Mouse (Mus musculus) embryonic facial prominence, embryonic 10.5 days (tissue): Measurements from ENCODE around the gene Cipc. TPM values are rescaled to one million over a fixed set of nuclear protein-coding genes. Genes with fewer than 3 reads are reported as not detected.

Source experiments
- DNase-seq: peaks from one replicate; pipeline ENCODE4 v3.0.0-alpha.2; 2017; ENCODE audit warnings: low spot score
- H3K27ac ChIP-seq: fragments of 300-500 bp; sonication (generic); replicated peaks from 2 replicates; pipeline ENCODE4 v1.5.1; 2016; ENCODE audit warnings: mild to moderate bottlenecking
- H3K27me3 ChIP-seq: fragments of 300-500 bp; sonication (generic); replicated peaks from 2 replicates; pipeline ENCODE4 v1.6.1; 2016; ENCODE audit warnings: low read depth, mild to moderate bottlenecking; ENCODE audit not compliant: poor library complexity, severe bottlenecking
- H3K36me3 ChIP-seq: fragments of 300-500 bp; sonication (generic); replicated peaks from 2 replicates; pipeline ENCODE4 v1.6.1; 2016; ENCODE audit warnings: mild to moderate bottlenecking, moderate library complexity
- H3K4me1 ChIP-seq: fragments of 300-500 bp; sonication (generic); 2 replicates; pipeline ENCODE4 v1.6.1; 2016
- H3K4me3 ChIP-seq: fragments of 300-500 bp; sonication (generic); 2 replicates; pipeline ENCODE4 v1.5.1; 2016; ENCODE audit warnings: mild to moderate bottlenecking, moderate library complexity
- H3K9me3 ChIP-seq: fragments of 300-500 bp; sonication (generic); 2 replicates; pipeline ENCODE4 v1.6.1; 2016; ENCODE audit warnings: mild to moderate bottlenecking
- WGBS: fragments of 180-500 bp; shearing (Covaris S2); methylation state at CpG from one replicate; pipeline ENCODE4 v1.1.7; 2016; 5-methylcytosine and 5-hydroxymethylcytosine counted together
- polyA plus RNA-seq: library from polyadenylated mRNA; unstranded; fragments of >200 nt; fragmentation: Nextera tagmentation; extraction: Ambion mirVana; gene quantifications from 2 replicates; pipeline ENCODE4 v1.2.1, GENCODE M21; 2016

The Cipc gene
- 35.1 and 37.1 TPM in 2 replicates for polyA plus RNA-seq

DNA sequence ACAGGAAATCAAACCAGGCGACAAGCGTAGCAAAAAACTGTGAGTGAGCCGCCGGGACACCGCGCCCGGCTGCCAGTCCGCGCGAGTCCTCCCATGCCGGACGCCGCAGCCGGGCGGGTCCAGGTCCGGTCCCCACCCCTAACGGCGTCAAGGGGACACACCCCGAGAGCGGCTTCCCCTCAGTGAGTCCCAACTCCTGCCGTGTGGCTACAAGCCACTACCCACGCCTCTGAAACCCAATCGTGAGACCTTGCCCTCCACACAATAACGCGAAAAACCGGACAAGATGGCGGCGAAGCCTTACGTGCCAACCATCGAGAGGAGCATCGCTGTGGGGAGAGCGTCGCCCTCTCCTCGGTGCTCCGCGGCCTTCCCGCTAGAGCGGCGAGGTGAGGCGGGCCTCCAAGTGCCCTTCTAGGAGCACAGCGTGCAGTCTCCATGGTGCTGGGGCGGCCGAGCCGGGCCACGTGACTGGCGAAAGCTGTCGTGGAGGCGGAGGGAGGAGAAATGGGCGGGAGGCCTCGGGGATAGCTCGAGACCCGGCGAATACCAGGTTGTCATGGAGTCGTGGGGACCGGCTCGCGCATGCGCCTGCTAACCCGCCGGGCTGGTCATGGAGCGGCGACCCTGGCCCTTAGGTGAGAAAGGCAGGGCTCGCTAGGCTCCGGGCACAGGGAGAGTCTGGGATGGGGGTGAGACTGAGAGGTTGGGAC lies at the start of gene Cipc:
Gene Cipc, plus strand, starts transcription at position 182 of the 713 bp plus-strand sequence.
- H3K27me3 ChIP-seq: no peaks in the 10 kb centered on the region
- H3K36me3 ChIP-seq: peaks cover 9% of the 10 kb centered on the region; the same call in 1 of the 2 replicates
- no peaks in the 10 kb centered on the region for H3K9me3 ChIP-seq
- DNase-seq: peak; percentile 100
- H3K4me1 ChIP-seq: peaks cover 44% of the 10 kb centered on the region
- H3K27ac ChIP-seq: peak within 1 kb of the TSS; percentile 99
- WGBS: under 1% methylated on average over 64 of the region's 64 CpGs
- peak within 1 kb of the TSS; percentile 81 for H3K4me3 ChIP-seq

DNA sequence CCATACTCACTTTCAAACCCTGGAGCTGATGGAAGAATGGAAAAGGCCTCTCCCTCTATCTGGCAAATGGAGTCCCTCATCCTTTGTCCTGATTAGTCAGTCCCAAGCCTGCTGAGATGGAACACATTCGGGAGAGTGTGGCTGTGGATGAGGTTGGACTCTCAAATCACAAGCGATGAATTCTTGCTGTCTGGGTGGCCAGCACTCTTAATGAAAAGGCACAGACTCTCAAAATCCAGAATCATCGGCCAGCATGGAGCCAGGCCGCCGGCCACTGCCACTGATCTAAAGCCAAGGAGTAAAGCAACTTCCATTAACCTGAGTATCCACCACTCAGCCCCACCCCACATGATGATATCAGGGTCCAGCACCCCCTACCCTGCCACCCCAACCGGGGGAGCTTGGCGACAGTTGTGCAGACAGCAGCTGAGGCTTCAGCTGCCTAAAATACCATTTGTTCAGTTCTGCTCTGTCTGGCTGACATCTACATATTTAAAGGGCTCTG lies 49.0 kb upstream of the Cipc start:
- WGBS: 59% methylated on average over 7 of the region's 7 CpGs

DNA sequence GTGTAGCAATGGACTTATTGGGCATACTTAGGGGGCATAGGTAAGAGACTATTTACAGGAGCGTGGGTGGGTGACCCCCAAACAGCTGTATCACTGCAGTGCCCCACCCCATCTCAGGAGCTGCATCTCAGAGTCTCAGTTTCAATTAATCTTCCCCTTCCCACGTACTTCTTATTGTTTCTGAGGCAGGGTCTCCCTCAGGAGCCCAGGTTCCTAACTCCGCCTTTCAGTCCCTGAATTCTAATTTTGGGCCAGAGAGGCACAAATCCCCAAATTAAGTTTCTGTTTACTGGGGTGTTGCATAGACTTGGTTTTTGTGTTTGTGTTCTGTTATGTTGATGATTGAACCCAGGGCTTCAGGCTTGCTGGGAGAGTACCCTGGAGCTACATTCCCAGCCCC lies 48.4 kb upstream of the Cipc start:
- H3K36me3 ChIP-seq: no peaks in the 10 kb centered on the region
- peak overlapping the region; percentile 93 for H3K27ac ChIP-seq
- no peaks in the 10 kb centered on the region for H3K27me3 ChIP-seq
- no peak overlapping the region for H3K4me3 ChIP-seq
- WGBS: 57% methylated on average over 3 of the region's 3 CpGs
- H3K4me1 ChIP-seq: peaks cover 73% of the 10 kb centered on the region
- no peaks in the 10 kb centered on the region for H3K9me3 ChIP-seq
- DNase-seq: no peak

More for the DNA sequence above, 49.0 kb upstream of the Cipc start:
- Histone ChIP-seq H3K4me1 (peaks cover 79% of the 10 kb centered on the region), H3K27me3 (no peaks in the 10 kb centered on the region), H3K27ac (peak overlapping the region; percentile 93), H3K36me3 (no peaks in the 10 kb centered on the region), H3K4me3 (no peak overlapping the region), H3K9me3 (no peaks in the 10 kb centered on the region)
- no peak for DNase-seq

DNA sequence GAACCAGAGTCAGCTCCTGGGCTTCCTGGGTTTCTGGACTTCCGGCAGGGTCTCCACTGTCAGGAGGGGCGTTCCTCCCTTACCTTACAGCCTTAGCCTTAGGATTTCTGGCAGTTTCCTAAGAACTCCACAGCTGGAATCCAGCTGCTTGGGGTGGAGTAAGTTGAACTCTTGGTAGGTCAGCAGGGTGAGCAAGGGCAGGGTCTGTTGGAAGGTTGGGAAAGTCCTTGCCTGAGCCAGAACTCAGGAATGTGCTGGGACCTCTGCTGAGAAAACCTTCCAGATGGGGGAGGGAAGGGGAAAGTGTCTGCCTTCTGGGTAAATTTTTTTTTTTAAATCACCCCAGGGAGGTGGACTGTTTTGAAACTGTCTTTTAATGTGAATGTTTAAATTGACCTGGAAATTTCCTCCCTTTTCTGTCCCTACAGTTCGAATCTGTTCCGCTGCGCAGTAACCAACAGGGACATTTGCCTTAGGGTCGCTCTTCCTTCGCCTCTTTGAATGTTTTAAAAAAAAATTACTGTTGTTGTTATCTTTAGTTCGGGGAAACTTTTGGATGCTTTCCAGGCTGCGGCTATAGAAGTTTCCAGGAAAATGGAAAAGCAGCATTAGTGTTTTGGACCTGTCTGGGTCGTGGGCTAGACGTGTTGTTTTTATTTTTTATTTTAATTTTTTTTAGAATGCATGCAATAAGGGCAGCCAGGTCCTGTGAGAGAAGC lies 47.2 kb upstream of the Cipc start:
- DNase-seq: peak; percentile 67
- H3K27ac ChIP-seq: peak overlapping the region; percentile 80
- peaks cover 67% of the 10 kb centered on the region for H3K4me1 ChIP-seq

DNA sequence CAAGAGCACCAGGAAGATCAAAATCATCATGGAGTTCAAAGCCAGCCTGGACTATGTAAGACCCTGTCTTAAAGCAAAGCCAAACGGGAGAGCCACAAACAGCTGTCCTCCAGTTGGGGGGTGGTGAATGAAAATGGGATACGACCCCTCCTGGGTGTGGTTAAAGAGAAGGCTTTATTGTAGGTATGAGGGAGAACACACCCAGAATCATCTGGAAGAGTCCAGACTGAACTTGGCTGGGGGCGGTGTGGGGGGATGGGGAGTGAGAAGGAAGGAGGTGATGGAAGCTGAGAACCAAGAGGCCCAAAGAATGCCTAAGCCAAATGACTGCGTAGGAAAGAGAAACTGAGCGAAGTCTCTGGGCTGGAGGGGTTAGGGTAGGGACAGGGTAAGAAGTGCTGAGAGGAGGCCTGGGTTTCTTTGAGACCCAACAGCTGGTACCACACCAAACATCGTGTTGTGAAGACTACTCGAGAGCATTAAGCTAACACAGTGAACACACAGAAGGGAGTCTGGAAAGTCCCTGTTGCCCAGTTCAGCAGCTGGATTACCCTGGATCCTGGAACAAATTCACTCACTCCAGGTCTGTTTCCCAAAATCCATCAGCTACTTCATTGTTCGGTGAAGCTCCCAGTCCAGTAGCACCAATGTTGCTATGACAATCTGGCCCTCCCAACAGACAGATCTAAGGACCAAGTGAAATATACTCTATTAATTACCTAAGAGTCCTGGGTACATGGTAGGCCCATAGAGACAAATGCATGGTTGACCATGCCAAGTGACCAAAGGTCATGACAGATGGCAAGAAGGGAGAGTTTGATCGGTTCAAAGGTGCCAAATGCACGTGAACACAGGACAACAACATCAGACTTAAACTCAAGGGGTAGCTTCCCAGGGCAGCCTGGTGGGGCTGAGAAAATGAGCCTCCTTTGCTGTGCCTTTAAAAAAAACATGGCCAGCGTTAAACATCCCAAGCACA lies 42.7 kb upstream of the Cipc start:
- no peak for DNase-seq
- Histone ChIP-seq H3K9me3 (no peaks in the 10 kb centered on the region), H3K36me3 (no peaks in the 10 kb centered on the region), H3K4me1 (peaks cover 42% of the 10 kb centered on the region), H3K4me3 (no peak overlapping the region), H3K27ac (peak overlapping the region; percentile 0; the same call in 1 of the 2 replicates), H3K27me3 (peaks cover 20% of the 10 kb centered on the region)
- 87% methylated on average over 11 of the region's 11 CpGs for WGBS

More for the DNA sequence above, 47.2 kb upstream of the Cipc start:
- WGBS: 51% methylated on average over 11 of the region's 11 CpGs
- no peaks in the 10 kb centered on the region for H3K9me3 ChIP-seq
- no peak overlapping the region for H3K4me3 ChIP-seq
- H3K27me3 ChIP-seq: no peaks in the 10 kb centered on the region
- no peaks in the 10 kb centered on the region for H3K36me3 ChIP-seq

DNA sequence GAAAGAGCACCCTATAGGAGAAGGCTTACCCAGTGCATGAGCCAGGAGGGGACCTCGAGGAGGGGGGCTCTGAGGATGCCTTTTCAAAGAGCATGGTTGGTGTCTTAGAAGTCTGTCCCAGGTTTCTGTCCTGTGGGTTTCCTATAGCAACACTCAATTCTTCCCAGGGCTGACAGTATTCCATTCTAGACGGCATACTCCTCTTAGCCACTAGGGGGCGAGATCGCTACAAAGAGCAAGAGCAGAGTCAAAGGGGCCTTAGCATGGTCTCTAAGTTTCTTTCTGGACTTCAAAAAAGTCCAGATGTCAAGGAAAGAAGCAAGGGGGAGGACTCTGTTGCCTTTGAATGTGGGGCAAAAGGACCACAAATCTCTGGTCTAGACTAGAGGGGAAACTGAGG lies 41.6 kb upstream of the Cipc start:
- Histone ChIP-seq H3K27ac (peak overlapping the region; percentile 55), H3K36me3 (no peaks in the 10 kb centered on the region), H3K4me3 (no peak overlapping the region), H3K9me3 (no peaks in the 10 kb centered on the region), H3K4me1 (peaks cover 39% of the 10 kb centered on the region), H3K27me3 (peaks cover 21% of the 10 kb centered on the region)
- DNase-seq: peak; percentile 57
- WGBS: 8% methylated on average over 4 of the region's 4 CpGs

DNA sequence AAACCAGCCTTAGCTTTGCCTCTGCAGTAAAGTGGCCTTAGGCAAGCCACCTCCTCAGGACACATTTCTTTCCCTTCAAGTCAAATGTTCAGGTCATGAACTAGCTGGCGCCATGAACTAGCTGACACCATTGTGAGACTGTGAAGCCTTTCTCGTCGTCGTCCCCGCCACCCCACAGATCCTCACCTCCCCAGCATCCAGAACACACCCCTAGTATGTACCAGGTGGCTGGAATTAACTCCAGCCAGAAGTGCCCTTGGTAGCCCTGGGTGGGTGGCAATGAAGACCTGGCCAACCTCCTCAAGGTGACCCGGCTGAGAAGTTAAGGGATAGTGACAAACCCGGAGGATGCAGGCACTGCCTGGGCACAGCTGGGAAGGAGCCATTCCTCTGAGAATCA lies 41.0 kb upstream of the Cipc start:
- peak overlapping the region; percentile 55; the same call in 1 of the 2 replicates for H3K27ac ChIP-seq
- 69% methylated on average over 7 of the region's 7 CpGs for WGBS
- no peak for DNase-seq

DNA sequence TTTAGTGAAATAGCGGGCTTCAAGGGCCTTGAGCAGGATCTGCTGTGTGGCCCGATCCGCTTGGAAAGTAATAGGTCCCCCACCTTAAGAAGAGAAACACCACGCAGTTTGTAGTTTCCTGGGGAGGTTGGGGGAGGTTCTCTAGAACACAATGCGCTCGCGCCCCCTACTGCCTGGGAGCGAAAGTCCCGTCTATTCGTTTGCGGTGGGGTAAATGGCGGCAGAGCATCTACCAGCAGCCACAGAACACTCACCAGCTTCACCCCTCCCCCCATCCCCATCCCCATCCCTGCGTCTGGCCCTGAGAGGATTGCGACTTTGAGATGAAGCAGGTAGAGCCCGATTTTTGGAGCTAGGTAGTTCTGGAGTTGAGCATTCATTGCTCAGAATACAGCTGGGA lies 40.4 kb upstream of the Cipc start:
- Histone ChIP-seq H3K9me3 (no peaks in the 10 kb centered on the region), H3K36me3 (no peaks in the 10 kb centered on the region), H3K27ac (no peak overlapping the region), H3K27me3 (peaks cover 22% of the 10 kb centered on the region), H3K4me1 (peaks cover 35% of the 10 kb centered on the region), H3K4me3 (no peak overlapping the region)
- peak; percentile 87 for DNase-seq
- 3% methylated on average over 15 of the region's 15 CpGs for WGBS

More for the DNA sequence above, 41.0 kb upstream of the Cipc start:
- H3K27me3 ChIP-seq: peaks cover 21% of the 10 kb centered on the region
- H3K36me3 ChIP-seq: no peaks in the 10 kb centered on the region
- peaks cover 33% of the 10 kb centered on the region for H3K4me1 ChIP-seq
- no peaks in the 10 kb centered on the region for H3K9me3 ChIP-seq
- no peak overlapping the region for H3K4me3 ChIP-seq

DNA sequence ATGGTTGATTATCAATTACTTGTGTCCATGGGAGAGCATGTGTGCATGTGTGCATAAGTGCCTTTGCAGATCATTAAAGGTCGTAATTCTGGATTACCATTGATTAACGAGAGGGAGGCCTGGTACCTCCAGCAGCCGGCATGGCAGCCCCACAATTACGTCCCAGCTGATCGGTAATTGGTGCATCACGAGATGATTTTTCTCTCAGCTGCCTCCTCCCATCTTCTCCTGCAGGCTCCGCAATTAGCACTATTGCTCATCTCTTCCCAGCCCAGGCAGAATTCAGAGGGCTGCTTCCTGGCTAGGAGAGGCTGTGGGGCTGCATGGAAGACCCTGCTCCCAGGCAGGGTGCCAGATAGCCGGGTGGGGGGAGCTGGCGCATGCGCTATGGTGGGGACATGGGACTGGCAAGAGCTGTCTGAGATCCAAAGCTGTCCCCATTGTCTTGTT lies 35.3 kb upstream of the Cipc start:
- H3K4me1 ChIP-seq: peaks cover 48% of the 10 kb centered on the region
- 37% methylated on average over 10 of the region's 10 CpGs for WGBS
- H3K36me3 ChIP-seq: no peaks in the 10 kb centered on the region
- DNase-seq: peak; percentile 26
- H3K27ac ChIP-seq: peak overlapping the region; percentile 71
- no peaks in the 10 kb centered on the region for H3K9me3 ChIP-seq
- peaks cover 55% of the 10 kb centered on the region for H3K27me3 ChIP-seq
- H3K4me3 ChIP-seq: no peak overlapping the region

DNA sequence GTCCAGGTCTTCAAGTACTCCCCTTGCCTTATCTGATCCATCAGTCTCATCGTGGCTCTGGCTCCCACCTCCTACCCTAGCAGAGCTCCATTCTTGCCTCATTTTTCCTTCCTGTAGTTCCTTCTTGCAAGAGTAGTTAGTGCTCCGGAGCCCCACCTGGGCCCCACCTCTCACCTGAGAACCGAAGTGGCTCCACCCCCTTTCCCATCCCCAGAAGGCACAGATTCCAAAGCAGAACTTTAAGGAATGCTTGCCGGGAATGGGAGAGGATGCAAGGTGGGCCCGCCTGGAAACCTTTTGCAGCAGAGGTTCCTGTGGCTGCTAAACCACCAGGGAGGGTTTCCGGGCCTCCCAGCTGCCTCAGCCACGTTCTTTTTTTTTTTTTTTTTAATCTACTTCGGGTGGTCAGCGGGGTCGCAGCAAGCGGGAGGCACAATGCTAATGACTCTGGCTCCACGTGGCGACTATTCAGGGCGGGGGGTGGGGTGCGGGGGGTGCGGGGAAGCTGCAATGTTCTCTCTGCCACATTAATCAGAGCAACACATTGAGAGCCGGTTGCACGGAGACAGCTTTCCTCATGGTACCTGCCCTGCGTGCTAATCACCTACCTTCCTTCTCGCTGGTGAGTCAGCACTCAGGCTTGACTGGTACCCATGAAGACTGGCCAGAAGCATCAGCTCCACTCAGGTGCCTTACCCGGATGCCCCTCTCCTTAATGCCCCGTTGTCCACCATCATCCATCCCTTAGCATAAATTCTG lies 34.3 kb upstream of the Cipc start:
- DNase-seq: peak; percentile 39
- H3K36me3 ChIP-seq: no peaks in the 10 kb centered on the region
- peaks cover 52% of the 10 kb centered on the region for H3K4me1 ChIP-seq
- H3K27me3 ChIP-seq: peaks cover 47% of the 10 kb centered on the region
- WGBS: 9% methylated on average over 22 of the region's 22 CpGs
- H3K9me3 ChIP-seq: no peaks in the 10 kb centered on the region
- H3K27ac ChIP-seq: peak overlapping the region; percentile 71
- peak overlapping the region; percentile 35 for H3K4me3 ChIP-seq

DNA sequence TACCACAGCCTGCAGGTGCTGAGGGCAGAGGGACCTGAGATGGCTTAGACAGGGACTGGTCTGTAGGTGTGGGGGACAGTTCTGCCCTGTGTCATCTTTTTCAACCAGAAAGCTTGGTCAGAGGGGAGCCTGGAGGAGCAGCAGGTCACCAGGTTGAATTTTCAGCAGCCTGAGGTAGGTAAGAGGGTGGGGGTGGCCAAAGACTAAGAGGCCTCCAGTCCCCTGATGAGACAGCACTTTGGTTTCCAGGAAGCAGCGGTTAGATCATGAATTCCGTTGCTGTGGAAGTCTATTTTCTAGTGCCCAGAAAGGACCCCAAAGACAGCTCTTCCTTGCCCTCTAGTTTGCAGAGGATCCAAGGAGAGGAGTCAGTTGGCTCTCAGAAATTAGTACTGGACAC lies 32.5 kb upstream of the Cipc start:
- 61% methylated on average over 2 of the region's 2 CpGs for WGBS
- no peak for DNase-seq
- H3K36me3 ChIP-seq: no peaks in the 10 kb centered on the region
- no peak overlapping the region for H3K27ac ChIP-seq
- no peaks in the 10 kb centered on the region for H3K9me3 ChIP-seq
- H3K27me3 ChIP-seq: peaks cover 34% of the 10 kb centered on the region
- H3K4me3 ChIP-seq: no peak overlapping the region
- peaks cover 70% of the 10 kb centered on the region for H3K4me1 ChIP-seq
